Mouse (Mus musculus): ENCODE data around the gene Rps6ka5.

Rps6ka5 gene

DNA sequence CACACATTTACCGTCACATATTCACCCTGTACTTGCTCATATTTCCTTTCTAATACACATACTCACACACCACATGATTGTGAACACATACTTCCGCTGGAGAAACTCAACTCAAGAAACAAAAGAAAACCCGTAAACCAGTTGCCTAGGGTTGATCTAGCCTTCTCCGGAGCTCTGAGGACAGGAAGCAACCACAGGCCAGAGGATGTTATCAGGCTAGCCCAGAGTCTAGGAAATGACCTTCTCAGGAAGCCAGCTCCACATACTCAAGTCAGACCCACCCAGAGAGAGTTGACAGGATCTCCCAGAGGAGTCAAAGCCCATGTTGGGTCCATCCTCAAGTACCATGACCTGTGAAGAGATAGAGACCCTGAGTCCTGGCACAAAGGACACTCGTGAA is 218.1 kb downstream of the Rps6ka5 start:
- DNase-seq (ENCODE audit: inconsistent age in 2 of 2, low spot score in 1 of 2) = peak in 1 of 2 experiments; percentile 43

GRCm38 (mm10) chr12:100505484-100505883 is 221.3 kb downstream of the Rps6ka5 start:
- DNase-seq (ENCODE audit: inconsistent age in 2 of 2, low spot score in 1 of 2) = no peak

DNA sequence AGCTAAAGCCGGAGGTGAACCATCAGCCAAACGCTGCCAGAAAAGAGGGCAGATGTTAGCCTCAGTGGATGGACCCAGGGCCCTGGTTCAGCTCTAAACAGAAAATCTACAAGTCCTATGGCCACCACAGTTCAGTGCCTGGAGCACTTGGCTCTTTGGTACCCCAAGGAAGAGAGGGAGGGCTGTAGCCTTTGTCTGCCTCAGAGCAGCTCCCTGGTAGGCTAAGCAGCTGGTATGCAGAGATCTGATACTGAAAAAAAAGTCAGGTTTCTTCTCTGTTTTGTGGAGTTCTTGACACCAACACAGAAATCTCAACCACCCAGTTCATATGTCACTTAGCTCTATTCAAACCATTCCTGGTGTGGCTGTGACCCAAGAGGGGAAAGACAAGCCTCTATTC is 222.2 kb downstream of the Rps6ka5 start:
- no peak for DNase-seq (ENCODE audit: inconsistent age in 2 of 2, low spot score in 1 of 2)

DNA sequence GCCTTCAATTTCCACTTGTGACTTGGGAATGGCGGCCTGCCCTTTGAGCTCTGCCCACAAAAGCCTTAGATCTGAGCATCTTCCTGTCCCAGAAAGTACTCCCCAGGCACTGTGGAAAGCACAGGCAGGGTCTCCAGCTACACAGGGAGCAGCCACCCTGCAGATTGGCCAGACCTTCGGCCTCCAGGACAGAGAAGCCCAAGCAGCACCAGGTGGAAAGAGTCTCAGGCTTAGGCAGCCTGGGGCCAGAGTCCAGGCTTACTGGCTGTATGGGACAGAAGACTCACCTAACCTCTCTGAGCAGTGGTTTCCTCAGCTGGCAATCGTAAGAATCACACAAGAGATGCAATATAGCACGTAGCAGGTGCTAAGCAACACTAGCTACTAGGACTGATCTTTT is 223.1 kb downstream of the Rps6ka5 start:
- DNase-seq (ENCODE audit: inconsistent age in 2 of 2, low spot score in 1 of 2) = no peak

GRCm38 (mm10) chr12:100502544-100502943 is 224.2 kb downstream of the Rps6ka5 start:
- no peak for DNase-seq (ENCODE audit: inconsistent age in 2 of 2, low spot score in 1 of 2)

- no peak for DNase-seq (ENCODE audit: inconsistent age in 2 of 2, low spot score in 1 of 2)
Observed at GRCm38 (mm10) chr12:100501261-100501660, 225.5 kb downstream of the Rps6ka5 start.

GRCm38 (mm10) chr12:100499469-100499868 is 227.3 kb downstream of the Rps6ka5 start:
- DNase-seq (ENCODE audit: inconsistent age in 2 of 2, low spot score in 1 of 2) = no peak

Data from adrenal gland, adult (tissue).